Mouse (Mus musculus) cerebellum, adult (tissue): ENCODE data around the gene Cfap61.

Source experiments
- ATAC-seq: cut with Nextera tagmentation; 2 replicates; pipeline ENCODE4 v1.9.2; 2017; ENCODE audit warnings: mild to moderate bottlenecking, moderate library complexity, mixed read lengths; ENCODE audit not compliant: insufficient number of reproducible peaks, low FRiP score, low TSS enrichment

The Cfap61 gene

DNA sequence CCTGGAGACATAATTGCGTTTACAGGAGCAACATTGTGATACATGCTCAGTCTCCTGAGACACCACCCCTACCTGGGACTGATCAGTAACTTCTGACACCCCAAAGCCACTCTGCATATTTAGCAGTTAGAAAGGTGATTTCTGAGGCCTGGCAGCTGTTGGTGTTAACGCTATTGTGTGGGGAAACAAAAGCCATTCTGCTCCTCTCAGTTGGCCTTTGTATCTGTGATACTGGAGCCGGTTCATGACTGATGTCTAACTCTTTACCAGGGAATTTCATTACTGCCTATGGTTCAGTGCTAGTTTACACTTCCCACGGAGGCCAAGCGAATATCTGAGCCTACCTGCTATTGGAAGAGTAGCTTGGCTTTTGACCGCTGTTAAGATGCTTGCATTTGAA is 138.7 kb downstream of the Cfap61 start:
- no peak for ATAC-seq

DNA sequence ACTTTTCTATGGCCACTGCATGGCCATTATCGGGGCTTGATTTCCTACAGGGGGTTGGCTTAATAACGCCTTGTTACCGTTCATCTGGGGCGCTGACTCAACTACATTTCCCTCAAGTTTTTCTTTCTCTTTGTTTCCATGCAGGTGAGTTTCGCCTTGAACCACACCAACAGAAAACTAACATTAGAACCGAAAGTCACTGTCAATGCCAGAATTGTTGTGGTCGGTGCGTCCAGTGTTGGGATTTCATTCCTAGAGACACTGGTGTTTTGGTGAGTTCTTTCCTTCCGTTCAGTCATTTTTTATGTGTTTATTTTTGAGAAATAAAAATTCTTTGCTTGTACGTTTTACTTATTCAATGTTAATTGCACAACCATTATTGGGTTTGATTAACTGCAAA is 142.5 kb downstream of the Cfap61 start:
- ATAC-seq: no peak

GRCm38 (mm10) chr2:146080282-146080681 is 145.7 kb downstream of the Cfap61 start:
- no peak for ATAC-seq

GRCm38 (mm10) chr2:146083326-146083871 is 148.8 kb downstream of the Cfap61 start:
- no peak for ATAC-seq

DNA sequence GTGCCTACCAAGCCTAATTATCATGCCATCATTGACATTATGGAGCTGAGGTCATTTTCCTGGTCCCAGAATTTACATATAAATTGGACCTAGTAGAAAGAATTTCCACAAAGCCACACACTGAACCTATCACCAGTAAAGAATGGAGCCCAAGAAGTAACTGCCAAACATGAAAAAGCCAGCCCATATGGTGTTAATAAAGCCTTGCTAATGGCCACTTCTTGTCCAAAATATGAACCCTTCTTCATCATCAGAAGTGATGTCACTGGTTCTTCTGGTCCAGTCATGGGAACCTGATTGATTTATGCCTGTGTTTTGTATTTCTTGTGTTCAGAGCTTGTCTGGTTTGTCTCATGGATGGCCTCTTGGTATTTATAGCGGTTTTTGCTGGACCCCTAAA is 152.8 kb downstream of the Cfap61 start:
- ATAC-seq: no peak

GRCm38 (mm10) chr2:146089157-146089692 is 154.6 kb downstream of the Cfap61 start:
- no peak for ATAC-seq

GRCm38 (mm10) chr2:146097532-146097931 is 162.9 kb downstream of the Cfap61 start:
- ATAC-seq: no peak

GRCm38 (mm10) chr2:146098853-146099717 is 164.5 kb downstream of the Cfap61 start:
- ATAC-seq: no peak

GRCm38 (mm10) chr2:146099838-146100237 is 165.3 kb downstream of the Cfap61 start:
- ATAC-seq: no peak

DNA sequence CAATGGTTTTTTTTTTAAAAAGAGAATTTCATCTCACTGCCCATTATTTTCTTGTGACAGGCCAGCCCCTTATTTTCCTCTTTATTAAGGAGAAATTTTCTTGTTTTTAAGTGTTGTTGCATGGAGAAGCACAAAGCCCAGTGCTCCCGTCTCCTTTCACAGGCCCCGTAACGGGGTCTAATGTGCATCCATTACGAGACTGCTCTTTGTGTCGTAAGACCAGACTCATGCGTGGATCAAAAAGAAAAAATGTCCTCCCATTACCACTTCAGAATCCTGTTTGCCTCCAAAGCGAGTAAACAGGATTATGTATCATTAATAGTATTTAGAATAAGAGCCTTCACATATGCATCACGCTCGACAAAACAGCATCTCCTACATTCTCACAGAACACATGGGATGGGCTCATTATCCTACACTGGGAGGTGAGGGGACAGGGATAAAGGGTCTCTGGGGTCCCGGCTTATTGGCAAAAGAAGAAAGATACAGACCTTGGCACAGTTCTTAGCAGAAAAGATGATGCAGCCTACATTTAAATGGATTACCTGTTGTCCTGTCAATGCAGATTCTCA is 166.0 kb downstream of the Cfap61 start:
- no peak for ATAC-seq

DNA sequence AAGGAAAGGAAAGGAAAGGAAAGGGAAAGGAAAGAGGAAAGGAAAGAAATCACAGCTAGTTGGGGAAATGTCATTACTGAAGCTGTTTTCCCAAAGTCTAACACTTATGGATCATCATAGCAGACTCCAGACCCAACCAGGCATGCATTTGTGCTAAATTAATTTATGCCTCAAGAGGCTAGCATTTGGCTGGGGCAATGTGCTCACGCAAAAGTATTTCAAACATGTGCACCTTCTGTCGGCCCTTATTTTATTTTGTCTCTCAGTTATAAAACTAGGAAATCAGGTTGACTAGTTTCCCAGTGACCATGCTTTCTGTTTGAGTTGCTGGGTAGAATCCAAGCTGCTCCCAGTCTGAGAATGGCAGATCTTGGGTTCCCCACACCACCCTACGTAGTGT is 168.0 kb downstream of the Cfap61 start:
- no peak for ATAC-seq

GRCm38 (mm10) chr2:146105341-146105740 is 170.8 kb downstream of the Cfap61 start:
- no peak for ATAC-seq

DNA sequence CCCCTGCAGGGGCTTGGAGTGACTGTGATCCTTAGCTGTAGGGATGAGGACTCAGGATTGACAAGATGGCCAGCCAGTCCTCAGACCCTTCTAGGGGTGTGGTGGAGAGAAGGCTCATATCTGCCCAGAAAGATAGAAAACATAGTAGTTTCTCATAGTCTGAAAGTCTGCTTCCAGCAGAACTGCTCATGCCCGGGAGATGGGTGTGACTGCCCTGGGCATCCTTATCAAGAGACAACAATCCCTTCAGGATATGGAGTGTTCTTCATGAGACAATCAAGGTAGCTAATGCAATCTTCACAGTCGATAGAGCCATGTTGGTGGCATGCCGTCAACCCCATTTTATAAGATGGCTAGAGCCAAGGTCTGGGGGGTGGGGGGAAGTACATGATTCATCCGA is 173.4 kb downstream of the Cfap61 start:
- no peak for ATAC-seq

- no peak for ATAC-seq
These were observed 175.3 kb downstream of the Cfap61 start for GRCm38 (mm10) chr2:146109921-146110320.

- no peak for ATAC-seq
These were observed 181.7 kb downstream of the Cfap61 start for GRCm38 (mm10) chr2:146116282-146116681.

GRCm38 (mm10) chr2:146116726-146117125 is 182.1 kb downstream of the Cfap61 start:
- ATAC-seq: no peak

DNA sequence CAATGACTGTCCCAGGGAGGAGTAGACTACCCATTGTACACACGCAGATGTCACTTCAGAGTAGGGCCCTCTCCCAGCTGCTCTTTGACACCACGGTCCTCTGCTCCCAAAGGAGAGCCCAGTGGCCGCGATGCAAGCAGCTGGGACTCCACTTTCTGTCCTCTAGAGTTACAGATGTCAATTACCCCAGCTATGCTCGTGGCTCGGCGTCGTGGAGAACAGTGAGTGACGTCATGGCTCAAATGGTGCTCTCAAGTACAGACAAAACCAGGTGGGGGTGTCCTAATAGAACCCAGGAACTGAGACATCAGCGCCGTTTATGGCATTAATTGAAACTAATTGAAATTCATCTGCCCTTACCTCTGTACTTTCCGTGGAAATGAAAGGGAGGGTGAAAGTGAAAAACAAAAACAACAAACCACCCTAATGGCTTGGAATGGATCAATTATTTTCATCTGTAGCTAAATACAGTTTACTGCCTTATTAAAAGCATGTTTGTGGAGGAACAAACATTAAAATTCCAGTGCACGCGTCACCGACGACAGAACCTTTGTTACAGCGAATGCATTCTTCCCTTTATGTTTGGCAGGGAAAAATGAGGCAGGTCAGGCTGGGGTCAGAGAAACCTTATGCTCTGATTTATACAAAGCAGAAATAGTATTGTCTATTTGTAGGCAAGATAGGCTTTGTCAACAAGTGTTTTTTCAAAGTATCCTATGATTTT is 182.8 kb downstream of the Cfap61 start:
- ATAC-seq: no peak

GRCm38 (mm10) chr2:146117915-146118403 is 183.4 kb downstream of the Cfap61 start:
- ATAC-seq: no peak

DNA sequence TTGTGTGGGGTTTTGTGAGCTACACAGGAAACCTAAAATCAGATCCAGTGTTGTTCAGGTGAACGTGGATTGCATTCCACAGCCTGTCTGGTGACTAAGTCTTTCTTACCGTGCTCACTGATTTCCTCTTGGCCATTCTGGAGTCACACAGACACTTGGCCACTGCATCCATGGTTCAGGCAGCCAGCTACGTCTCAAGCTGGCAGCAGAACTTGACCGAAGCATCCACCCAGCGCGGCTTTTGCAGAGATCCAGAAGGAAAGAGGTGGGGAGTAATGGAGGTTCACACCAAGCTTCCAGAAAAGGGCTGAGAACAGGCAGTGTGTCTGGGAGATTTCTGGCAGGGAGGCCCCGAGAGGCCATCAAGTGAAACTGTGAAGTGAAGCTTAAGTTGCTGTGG is 187.0 kb downstream of the Cfap61 start:
- no peak for ATAC-seq

GRCm38 (mm10) chr2:146125129-146125528 is 190.5 kb downstream of the Cfap61 start:
- ATAC-seq: no peak

- ATAC-seq: no peak
These were observed 194.0 kb downstream of the Cfap61 start for GRCm38 (mm10) chr2:146128622-146129021.
